Mouse (Mus musculus) heart, postnatal 14 days (tissue): Measurements from ENCODE around the gene Map9. TPM values are rescaled to one million over a fixed set of nuclear protein-coding genes. Genes with fewer than 3 reads are reported as not detected.
A peak's percentile ranks its signal among the peaks of the same experiment; 100 is the strongest.
"Not testable (repeated sequence)": the region's sequence is repeated elsewhere in the genome, so short reads cannot be mapped to it uniquely, and the experiment has no call there.

Experiments
- DNase-seq, 2 experiments: peaks; one replicate each; pipeline ENCODE4 v3.0.0; 2021 to 2022
- intact Hi-C: fragments of 180-260 bp; cut with DNase I; formaldehyde crosslinking; loops from one replicate; pipeline ENCODE4 v1.15.1; 2025
- total RNA-seq, 2 experiments: library from RNA; stranded (reverse); gene quantifications; 2 replicates each; pipeline ENCODE4 v1.2.3; 2021

The Map9 gene
- total RNA-seq, 2 experiments from 2014 or later: 1.8 TPM

GRCm38 (mm10) chr3:82405830-82406229 is 48.0 kb downstream of the Map9 start:
- intact Hi-C loops: no loop called here
- DNase-seq: no peak

- intact Hi-C loops: no loop called here
- DNase-seq: no peak
Observed at GRCm38 (mm10) chr3:82406336-82406735, 48.5 kb downstream of the Map9 start.

- DNase-seq: no peak
- intact Hi-C loops: no loop called here
Observed at GRCm38 (mm10) chr3:82407432-82407831, 49.6 kb downstream of the Map9 start.

- peak in 1 of 2 experiments; percentile 21 for DNase-seq
- intact Hi-C loops: no loop called here
Observed at GRCm38 (mm10) chr3:82412397-82412796, 54.6 kb downstream of the Map9 start.

- intact Hi-C loops: no loop called here
- no peak for DNase-seq
Observed at GRCm38 (mm10) chr3:82417958-82418357, 60.1 kb downstream of the Map9 start.

- no peak for DNase-seq
- intact Hi-C loops: no loop called here
Observed at GRCm38 (mm10) chr3:82435351-82435750, 77.5 kb downstream of the Map9 start.

- no peak for DNase-seq
Observed at GRCm38 (mm10) chr3:82440976-82441375, 83.1 kb downstream of the Map9 start.

GRCm38 (mm10) chr3:82441601-82442000 is 83.8 kb downstream of the Map9 start:
- intact Hi-C loops, DNase-seq: not testable (repeated sequence)

More at GRCm38 (mm10) chr3:82440976-82441375, 83.1 kb downstream of the Map9 start:
- intact Hi-C loops: no loop called here

Other genes starting within 250 kb of the Map9 start
- gene Gucy1a1, start 212.3 kb upstream of the Map9 start, total RNA-seq: 10 to 100 TPM; 26.6 to 34.5 TPM
- gene Npy2r, start 190.0 kb downstream of the Map9 start, total RNA-seq: not detected